ENCODE assay signal across 13 mouse cellular contexts in the genomic region with DNA sequence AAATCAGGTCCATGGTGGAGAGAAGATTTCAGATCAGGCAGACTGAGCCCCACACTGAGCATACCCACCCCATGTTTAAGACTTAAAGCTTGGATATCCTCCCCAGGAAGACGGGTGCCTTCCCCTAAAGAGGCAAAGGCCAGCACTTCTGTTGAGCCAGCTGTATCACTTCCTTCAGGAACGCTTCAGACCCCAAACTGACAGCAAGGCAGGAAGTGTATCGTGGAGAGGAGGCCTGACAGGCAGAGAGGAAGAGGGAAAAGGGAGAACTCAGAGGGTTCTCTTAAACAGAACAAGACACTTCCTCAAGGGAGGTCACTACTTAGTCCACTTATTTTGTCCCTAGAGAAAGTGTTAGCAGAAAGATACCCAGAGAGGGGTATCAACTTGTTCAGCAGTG. TPM values are rescaled to one million over a fixed set of nuclear protein-coding genes. Genes with fewer than 3 reads are reported as not detected.
DNase-seq lines count a peak whose midpoint lies in the region; ATAC-seq and TF ChIP-seq lines count a peak whose summit lies in the region.
"Had no signal": no experiment of that assay in that cellular context is flagged by ENCODE, and none has a peak within 500 bp of the region (broad histone marks: within the 10 kb centered on the region; RNA-seq: fewer than 3 reads in every experiment).

No protein-coding gene starts in this region.

- H3K9me3 ChIP-seq in kidney, embryonic 16.5 days (ENCODE audit: low read length): no peaks in the 10 kb centered on the region
- H3K9me3 ChIP-seq in forebrain, postnatal 0 days (ENCODE audit: low read length): no peaks in the 10 kb centered on the region
- H3K9me3 ChIP-seq in midbrain, embryonic 16.5 days (replicated peaks; ENCODE audit: control insufficient read depth, low read length, poor library complexity, severe bottlenecking): no peaks in the 10 kb centered on the region
- H3K9me3 ChIP-seq: embryonic facial prominence, embryonic 12.5 days had no signal

- H3K36me3 ChIP-seq in kidney, embryonic 16.5 days (ENCODE audit: insufficient read depth, low read length): no peaks in the 10 kb centered on the region
- H3K36me3 ChIP-seq in forebrain, postnatal 0 days (ENCODE audit: insufficient read depth): peaks cover 14% of the 10 kb centered on the region
- H3K36me3 ChIP-seq in midbrain, embryonic 16.5 days (ENCODE audit: control insufficient read depth, insufficient read depth, low read length): 0 out of 2 replicates have a peak, but pooled peaks cover 2% of the 10 kb centered on the region
- H3K36me3 ChIP-seq: embryonic facial prominence, embryonic 12.5 days had no signal

- no peak overlapping the region for H3K4me3 ChIP-seq in kidney, embryonic 16.5 days (ENCODE audit: low read length)
- H3K4me3 ChIP-seq in forebrain, postnatal 0 days (ENCODE audit: low read depth, low read length): no peak overlapping the region; the same call in 1 of the 2 replicates
- H3K4me3 ChIP-seq in midbrain, embryonic 16.5 days (ENCODE audit: low read depth, low read length): peak overlapping the region; percentile 81; the same call in 1 of the 2 replicates

- 44% methylated on average over 3 of the region's 3 CpGs for whole genome bisulfite sequencing in kidney, embryonic 16.5 days
- 78% methylated on average over 3 of the region's 3 CpGs for WGBS in forebrain, postnatal 0 days
- 92% methylated on average over 3 of the region's 3 CpGs for WGBS in midbrain, embryonic 16.5 days

- no peaks in the 10 kb centered on the region for H3K27me3 ChIP-seq in kidney, embryonic 16.5 days (ENCODE audit: insufficient read depth, low read length)
- H3K27me3 ChIP-seq in forebrain, postnatal 0 days (ENCODE audit: insufficient read depth, low read length): no peaks in the 10 kb centered on the region
- no peaks in the 10 kb centered on the region for H3K27me3 ChIP-seq in midbrain, embryonic 16.5 days (ENCODE audit: control insufficient read depth, insufficient read depth, low read depth, low read length)
- H3K27me3 ChIP-seq: embryonic facial prominence, embryonic 12.5 days had no signal

- H3K4me2 ChIP-seq in kidney, embryonic 16.5 days (replicated peaks; ENCODE audit: low read depth, low read length): peak overlapping the region; percentile 90; the same call in 1 of the 2 replicates
- peak overlapping the region; percentile 85 for H3K4me2 ChIP-seq in forebrain, postnatal 0 days (ENCODE audit: low read depth)
- peak overlapping the region; percentile 84 for H3K4me2 ChIP-seq in midbrain, embryonic 16.5 days (ENCODE audit: low read length)

- TF ChIP-seq CTCF in forebrain, postnatal 0 days (IDR thresholded peaks at IDR 0.05; ENCODE audit: low read depth): no peak

- no peak for DNase-seq in kidney, postnatal 14 days
- peak; percentile 34 for DNase-seq in brain, adult 2 months (ENCODE audit: low read depth, low spot score)
- no peak for DNase-seq in forebrain, postnatal 0 days
- DNase-seq in adrenal gland, postnatal 25 days: no peak
- no peak for DNase-seq in ovary, postnatal 36 days (ENCODE audit: low spot score)
- DNase-seq: gastrocnemius, adult 2 months; lung, adult 2 months; right cerebral cortex, postnatal 4 days; thymus, postnatal 25 days had no signal

- no peak overlapping the region for H3K27ac ChIP-seq in kidney, embryonic 16.5 days (ENCODE audit: low read length)
- no peak overlapping the region for H3K27ac ChIP-seq in forebrain, postnatal 0 days (ENCODE audit: low read depth, low read length)
- H3K27ac ChIP-seq in midbrain, embryonic 16.5 days (ENCODE audit: low read length): no peak overlapping the region
- H3K27ac ChIP-seq: embryonic facial prominence, embryonic 12.5 days; gastrocnemius, adult 2 months had no signal

- H3K9ac ChIP-seq in kidney, embryonic 16.5 days (replicated peaks; ENCODE audit: low read length): peak overlapping the region; percentile 82; the same call in 1 of the 2 replicates
- H3K9ac ChIP-seq in forebrain, postnatal 0 days: no peak overlapping the region
- 0 out of 2 replicates have a peak overlapping the region, but pooled peaks have one; percentile 95 for H3K9ac ChIP-seq in midbrain, embryonic 16.5 days (ENCODE audit: low read depth, low read length)

- no peak for ATAC-seq in kidney, embryonic 16.5 days (ENCODE audit: low FRiP score, low TSS enrichment)
- no peak for ATAC-seq in forebrain, postnatal 0 days
- no peak for ATAC-seq in midbrain, embryonic 16.5 days
- no peak for ATAC-seq in frontal cortex, adult (ENCODE audit: low TSS enrichment)

- peaks cover 9% of the 10 kb centered on the region for H3K4me1 ChIP-seq in kidney, embryonic 16.5 days (ENCODE audit: insufficient read depth, low read length)
- peaks cover 9% of the 10 kb centered on the region; the same call in 1 of the 2 replicates for H3K4me1 ChIP-seq in forebrain, postnatal 0 days (ENCODE audit: insufficient read depth)
- H3K4me1 ChIP-seq in midbrain, embryonic 16.5 days (ENCODE audit: control insufficient read depth, insufficient read depth, low read length): peaks cover 25% of the 10 kb centered on the region

RNA-seq across cellular contexts. Expression of a gene that starts 1.8 kb away (rescaled TPM):
- polyA plus RNA-seq in kidney, embryonic 16.5 days (2015; fragmentation: Nextera tagmentation; extraction: Ambion mirVana): 17.7 and 20.2 TPM in 2 replicates
- total RNA-seq in forebrain, postnatal 0 days (2014; rRNA removed): 252 and 282 TPM in 2 replicates
- 167 and 175 TPM in 2 replicates for polyA plus RNA-seq in forebrain, postnatal 0 days (2015; fragmentation: Nextera tagmentation; extraction: Ambion mirVana)
- polyA plus RNA-seq in midbrain, embryonic 16.5 days (2015; fragmentation: Nextera tagmentation; extraction: Ambion mirVana): 168 and 191 TPM in 2 replicates
- total RNA-seq in adrenal gland, postnatal 25 days (2021): 10.8 and 14.4 TPM in 2 replicates

RNA-seq across cellular contexts. Expression of a gene that starts 26.2 kb away (rescaled TPM):
- polyA plus RNA-seq in kidney, embryonic 16.5 days (2015; fragmentation: Nextera tagmentation; extraction: Ambion mirVana): 29.7 and 30.5 TPM in 2 replicates
- total RNA-seq in forebrain, postnatal 0 days (2014; rRNA removed): 16.2 and 20.5 TPM in 2 replicates
- 14.9 and 18.3 TPM in 2 replicates for polyA plus RNA-seq in forebrain, postnatal 0 days (2015; fragmentation: Nextera tagmentation; extraction: Ambion mirVana)
- 24.0 and 25.5 TPM in 2 replicates for polyA plus RNA-seq in midbrain, embryonic 16.5 days (2015; fragmentation: Nextera tagmentation; extraction: Ambion mirVana)
- total RNA-seq in adrenal gland, postnatal 25 days (2021): 17.4 and 31.5 TPM in 2 replicates

RNA-seq across cellular contexts. Expression of a gene that starts 37.7 kb away (rescaled TPM):
- 5.5 and 6.4 TPM in 2 replicates for polyA plus RNA-seq in kidney, embryonic 16.5 days (2015; fragmentation: Nextera tagmentation; extraction: Ambion mirVana)
- total RNA-seq in forebrain, postnatal 0 days (2014; rRNA removed): 24.7 and 30.2 TPM in 2 replicates
- 40.9 and 46.5 TPM in 2 replicates for polyA plus RNA-seq in forebrain, postnatal 0 days (2015; fragmentation: Nextera tagmentation; extraction: Ambion mirVana)
- polyA plus RNA-seq in midbrain, embryonic 16.5 days (2015; fragmentation: Nextera tagmentation; extraction: Ambion mirVana): 24.7 and 30.0 TPM in 2 replicates
- total RNA-seq in adrenal gland, postnatal 25 days (2021): 5.0 and 6.5 TPM in 2 replicates
- total RNA-seq: gastrocnemius, adult 2 months had no signal

RNA-seq across cellular contexts. Expression of a gene that starts 55.0 kb away (rescaled TPM):
- 670 and 691 TPM in 2 replicates for polyA plus RNA-seq in kidney, embryonic 16.5 days (2015; fragmentation: Nextera tagmentation; extraction: Ambion mirVana)
- 236 and 279 TPM in 2 replicates for total RNA-seq in forebrain, postnatal 0 days (2014; rRNA removed)
- polyA plus RNA-seq in forebrain, postnatal 0 days (2015; fragmentation: Nextera tagmentation; extraction: Ambion mirVana): 1,027 and 1,112 TPM in 2 replicates
- 818 and 833 TPM in 2 replicates for polyA plus RNA-seq in midbrain, embryonic 16.5 days (2015; fragmentation: Nextera tagmentation; extraction: Ambion mirVana)
- total RNA-seq in adrenal gland, postnatal 25 days (2021): 410 and 447 TPM in 2 replicates
